Mouse (Mus musculus) embryonic facial prominence, embryonic 15.5 days (tissue): Measurements from ENCODE around the gene Btg4. TPM values are rescaled to one million over a fixed set of nuclear protein-coding genes. Genes with fewer than 3 reads are reported as not detected.

Experiments used
- ATAC-seq: fragments of 200-750 bp; cut with Nextera tagmentation; 2 replicates; pipeline ENCODE4 v1.8.0; 2017; ENCODE audit warnings: low read depth, moderate TSS enrichment; ENCODE audit not compliant: insufficient number of reproducible peaks, low FRiP score, low TSS enrichment
- H3K27ac ChIP-seq: fragments of 300-500 bp; sonication (generic); replicated peaks from 2 replicates; pipeline ENCODE4 v1.5.1; 2015; ENCODE audit warnings: mild to moderate bottlenecking, inconsistent platforms
- H3K27me3 ChIP-seq: fragments of 300-500 bp; sonication (generic); 2 replicates; pipeline ENCODE4 v1.6.1; 2015; ENCODE audit warnings: inconsistent platforms
- H3K36me3 ChIP-seq: fragments of 300-500 bp; sonication (generic); 2 replicates; pipeline ENCODE4 v1.6.1; 2015; ENCODE audit warnings: mild to moderate bottlenecking, inconsistent platforms
- H3K4me1 ChIP-seq: fragments of 300-500 bp; sonication (generic); 2 replicates; pipeline ENCODE4 v1.6.1; 2015; ENCODE audit warnings: inconsistent platforms
- H3K4me2 ChIP-seq: fragments of 300-500 bp; sonication (generic); replicated peaks from 2 replicates; pipeline ENCODE4 v1.6.1; 2015; ENCODE audit warnings: mild to moderate bottlenecking, inconsistent platforms
- H3K4me3 ChIP-seq: fragments of 300-500 bp; sonication (generic); replicated peaks from 2 replicates; pipeline ENCODE4 v1.5.1; 2015; ENCODE audit warnings: mild to moderate bottlenecking, inconsistent platforms
- H3K9ac ChIP-seq: fragments of 300-500 bp; sonication (generic); 2 replicates; pipeline ENCODE4 v1.6.1; 2015; ENCODE audit warnings: inconsistent platforms
- H3K9me3 ChIP-seq: fragments of 300-500 bp; sonication (generic); replicated peaks from 2 replicates; pipeline ENCODE4 v1.6.1; 2016; ENCODE audit warnings: inconsistent platforms
- WGBS: fragments of 180-500 bp; shearing (Covaris S2); methylation state at CpG from one replicate; pipeline ENCODE4 v1.1.7; 2015; 5-methylcytosine and 5-hydroxymethylcytosine counted together
- polyA plus RNA-seq: library from polyadenylated mRNA; unstranded; fragments of >200 nt; fragmentation: Nextera tagmentation; extraction: Ambion mirVana; gene quantifications from 2 replicates; pipeline ENCODE4 v1.2.1, GENCODE M21; 2015

Btg4 gene
- polyA plus RNA-seq, result 0.80 and 2.0 TPM in 2 replicates

- H3K4me1 ChIP-seq, result no peaks in the 10 kb centered on the region
- no peaks in the 10 kb centered on the region for H3K36me3 ChIP-seq
- 85% methylated on average over 2 of the region's 2 CpGs for WGBS
- ATAC-seq, result no peak
- H3K9me3 ChIP-seq, result no peaks in the 10 kb centered on the region
- H3K27ac ChIP-seq, result no peak within 1 kb of the TSS
- no peak within 1 kb of the TSS for H3K4me2 ChIP-seq
- no peak within 1 kb of the TSS for H3K9ac ChIP-seq
- no peak within 1 kb of the TSS for H3K4me3 ChIP-seq
- no peaks in the 10 kb centered on the region for H3K27me3 ChIP-seq
Measured at GRCm38 (mm10) chr9:51060601-51061000, at the start of gene Btg4. TSS of gene Btg4 (plus strand) at chr9:51060901.

GRCm38 (mm10) chr9:51013644-51014043 is 47.1 kb upstream of the Btg4 start:
- Histone ChIP-seq H3K27me3 (no peaks in the 10 kb centered on the region), H3K9me3 (no peaks in the 10 kb centered on the region), H3K27ac (no peak overlapping the region), H3K4me1 (peaks cover 5% of the 10 kb centered on the region; the same call in 1 of the 2 replicates), H3K4me2 (no peak overlapping the region), H3K9ac (no peak overlapping the region), H3K36me3 (no peaks in the 10 kb centered on the region), H3K4me3 (no peak overlapping the region)
- ATAC-seq, result no peak
- WGBS, result 79% methylated on average over 1 of the region's 1 CpGs

GRCm38 (mm10) chr9:51015732-51016131 is 45.0 kb upstream of the Btg4 start:
- Histone ChIP-seq H3K36me3 (no peaks in the 10 kb centered on the region), H3K4me3 (no peak overlapping the region), H3K9ac (no peak overlapping the region), H3K27ac (no peak overlapping the region), H3K27me3 (no peaks in the 10 kb centered on the region), H3K4me2 (no peak overlapping the region), H3K9me3 (no peaks in the 10 kb centered on the region), H3K4me1 (no peaks in the 10 kb centered on the region)
- 49% methylated on average over 4 of the region's 4 CpGs for WGBS
- ATAC-seq, result no peak

GRCm38 (mm10) chr9:51019670-51020069 is 41.0 kb upstream of the Btg4 start:
- Histone ChIP-seq H3K36me3 (no peaks in the 10 kb centered on the region), H3K4me2 (no peak overlapping the region), H3K9ac (no peak overlapping the region), H3K4me1 (no peaks in the 10 kb centered on the region), H3K27ac (no peak overlapping the region), H3K27me3 (no peaks in the 10 kb centered on the region), H3K9me3 (no peaks in the 10 kb centered on the region), H3K4me3 (no peak overlapping the region)
- ATAC-seq, result no peak
- 72% methylated on average over 7 of the region's 7 CpGs for WGBS

GRCm38 (mm10) chr9:51020351-51020750 is 40.4 kb upstream of the Btg4 start:
- Histone ChIP-seq H3K36me3 (no peaks in the 10 kb centered on the region), H3K9ac (no peak overlapping the region), H3K4me3 (no peak overlapping the region), H3K4me2 (no peak overlapping the region), H3K9me3 (no peaks in the 10 kb centered on the region), H3K4me1 (no peaks in the 10 kb centered on the region), H3K27me3 (no peaks in the 10 kb centered on the region), H3K27ac (no peak overlapping the region)
- 55% methylated on average over 3 of the region's 3 CpGs for WGBS
- no peak for ATAC-seq

- Histone ChIP-seq H3K36me3 (no peaks in the 10 kb centered on the region), H3K27ac (no peak overlapping the region), H3K4me1 (no peaks in the 10 kb centered on the region), H3K27me3 (no peaks in the 10 kb centered on the region), H3K4me3 (no peak overlapping the region), H3K9ac (no peak overlapping the region), H3K4me2 (no peak overlapping the region), H3K9me3 (no peaks in the 10 kb centered on the region)
- ATAC-seq, result no peak
- 85% methylated on average over 4 of the region's 4 CpGs for WGBS
Measured at GRCm38 (mm10) chr9:51021123-51021795, 39.4 kb upstream of the Btg4 start.

GRCm38 (mm10) chr9:51026952-51027351 is 33.7 kb upstream of the Btg4 start:
- no peak overlapping the region for H3K4me2 ChIP-seq
- WGBS, result 82% methylated on average over 1 of the region's 1 CpGs

GRCm38 (mm10) chr9:51030147-51030546 is 30.6 kb upstream of the Btg4 start:
- H3K4me1 ChIP-seq, result no peaks in the 10 kb centered on the region
- H3K27me3 ChIP-seq, result no peaks in the 10 kb centered on the region
- ATAC-seq, result no peak
- no peaks in the 10 kb centered on the region for H3K9me3 ChIP-seq
- no peak overlapping the region for H3K4me2 ChIP-seq
- no peak overlapping the region for H3K27ac ChIP-seq
- H3K9ac ChIP-seq, result no peak overlapping the region
- WGBS, result 45% methylated on average over 1 of the region's 1 CpGs
- no peak overlapping the region for H3K4me3 ChIP-seq
- H3K36me3 ChIP-seq, result no peaks in the 10 kb centered on the region

More at GRCm38 (mm10) chr9:51026952-51027351, 33.7 kb upstream of the Btg4 start:
- Histone ChIP-seq H3K4me1 (no peaks in the 10 kb centered on the region), H3K4me3 (no peak overlapping the region), H3K9me3 (no peaks in the 10 kb centered on the region), H3K27me3 (no peaks in the 10 kb centered on the region), H3K9ac (no peak overlapping the region), H3K36me3 (no peaks in the 10 kb centered on the region), H3K27ac (no peak overlapping the region)
- no peak for ATAC-seq

GRCm38 (mm10) chr9:51031603-51032002 is 29.1 kb upstream of the Btg4 start:
- H3K9ac ChIP-seq, result no peak overlapping the region

GRCm38 (mm10) chr9:51032291-51032690 is 28.4 kb upstream of the Btg4 start:
- Histone ChIP-seq H3K4me3 (no peak overlapping the region), H3K4me2 (no peak overlapping the region), H3K4me1 (no peaks in the 10 kb centered on the region), H3K9me3 (no peaks in the 10 kb centered on the region), H3K9ac (no peak overlapping the region), H3K36me3 (no peaks in the 10 kb centered on the region), H3K27ac (no peak overlapping the region), H3K27me3 (no peaks in the 10 kb centered on the region)
- 58% methylated on average over 8 of the region's 8 CpGs for WGBS
- no peak for ATAC-seq

More at GRCm38 (mm10) chr9:51031603-51032002, 29.1 kb upstream of the Btg4 start:
- WGBS, result 54% methylated on average over 6 of the region's 6 CpGs
- no peak overlapping the region for H3K4me3 ChIP-seq
- no peak overlapping the region for H3K4me2 ChIP-seq
- H3K27ac ChIP-seq, result no peak overlapping the region
- no peak for ATAC-seq
- no peaks in the 10 kb centered on the region for H3K4me1 ChIP-seq
- no peaks in the 10 kb centered on the region for H3K36me3 ChIP-seq
- no peaks in the 10 kb centered on the region for H3K27me3 ChIP-seq
- H3K9me3 ChIP-seq, result no peaks in the 10 kb centered on the region

- Histone ChIP-seq H3K27me3 (no peaks in the 10 kb centered on the region), H3K4me3 (no peak overlapping the region), H3K4me1 (no peaks in the 10 kb centered on the region), H3K9ac (no peak overlapping the region), H3K27ac (no peak overlapping the region), H3K36me3 (no peaks in the 10 kb centered on the region), H3K9me3 (no peaks in the 10 kb centered on the region), H3K4me2 (no peak overlapping the region)
- ATAC-seq, result no peak
- WGBS, result 70% methylated on average over 3 of the region's 3 CpGs
Measured at GRCm38 (mm10) chr9:51032785-51033529, 27.7 kb upstream of the Btg4 start.
